Mouse (Mus musculus) naive thymus-derived CD4-positive, alpha-beta T cell, adult 2 months (primary cell): ENCODE data around the gene Stat6.

Experiments
- DNase-seq: peaks from one replicate; pipeline ENCODE4 v3.0.0-alpha.2; 2011; ENCODE audit warnings: low read depth

Gene Stat6

GRCm38 (mm10) chr10:127615034-127615374 lies 27.8 kb upstream of the Stat6 start:
- no peak for DNase-seq

- DNase-seq = no peak
These were observed 27.2 kb upstream of the Stat6 start for GRCm38 (mm10) chr10:127615591-127615990.

- DNase-seq = no peak
These were observed 26.5 kb upstream of the Stat6 start for GRCm38 (mm10) chr10:127616261-127616679.

GRCm38 (mm10) chr10:127617294-127617693 lies 25.5 kb upstream of the Stat6 start:
- DNase-seq = no peak

GRCm38 (mm10) chr10:127618173-127618572 lies 24.6 kb upstream of the Stat6 start:
- no peak for DNase-seq

GRCm38 (mm10) chr10:127619119-127619721 lies 23.6 kb upstream of the Stat6 start:
- DNase-seq = no peak

- DNase-seq = no peak
These were observed 22.8 kb upstream of the Stat6 start for GRCm38 (mm10) chr10:127619941-127620405.

GRCm38 (mm10) chr10:127620406-127621190 lies 22.2 kb upstream of the Stat6 start, which contains the start of gene Lrp1:
Gene Lrp1, minus strand, starts transcription at chr10:127621148.
- DNase-seq = no peak

GRCm38 (mm10) chr10:127621191-127622056 lies 21.4 kb upstream of the Stat6 start:
- peak; percentile 82 for DNase-seq

GRCm38 (mm10) chr10:127622057-127622392 lies 20.8 kb upstream of the Stat6 start:
- no peak for DNase-seq

GRCm38 (mm10) chr10:127622661-127623060 lies 20.1 kb upstream of the Stat6 start:
- no peak for DNase-seq

- no peak for DNase-seq
These were observed 19.2 kb upstream of the Stat6 start for GRCm38 (mm10) chr10:127623439-127624216.

GRCm38 (mm10) chr10:127626433-127626832 lies 16.4 kb upstream of the Stat6 start:
- peak; percentile 70 for DNase-seq

- DNase-seq = no peak
These were observed 11.2 kb upstream of the Stat6 start for GRCm38 (mm10) chr10:127631261-127632214.

GRCm38 (mm10) chr10:127632668-127633271 lies 10.0 kb upstream of the Stat6 start:
- no peak for DNase-seq

GRCm38 (mm10) chr10:127640421-127640820 lies 2.4 kb upstream of the Stat6 start:
- DNase-seq = no peak

- DNase-seq = peak; percentile 94
These were observed 670 bp upstream of the Stat6 start for GRCm38 (mm10) chr10:127641861-127642771.

- peak; percentile 87 for DNase-seq
These were observed 910 bp downstream of the Stat6 start for GRCm38 (mm10) chr10:127643553-127644238.

- no peak for DNase-seq
These were observed 3.0 kb downstream of the Stat6 start for GRCm38 (mm10) chr10:127645791-127646190.
